Mouse (Mus musculus) heart, embryonic 12.5 days (tissue): ENCODE data around the gene Loxl1. TPM values are rescaled to one million over a fixed set of nuclear protein-coding genes. Genes with fewer than 3 reads are reported as not detected.
A peak's percentile ranks its signal among the peaks of the same experiment; 100 is the strongest.
"Not testable (repeated sequence)": the region's sequence is repeated elsewhere in the genome, so short reads cannot be mapped to it uniquely, and the experiment has no call there.

Experiments
- ATAC-seq: fragments of 200-750 bp; cut with Nextera tagmentation; 2 replicates; pipeline ENCODE4 v1.8.0; 2017; ENCODE audit warnings: moderate TSS enrichment, moderate library complexity; ENCODE audit not compliant: insufficient number of reproducible peaks, low FRiP score
- H3K27ac ChIP-seq: fragments of 300-500 bp; sonication (generic); 2 replicates; pipeline ENCODE4 v1.5.1; 2016; ENCODE audit warnings: mild to moderate bottlenecking, moderate library complexity; ENCODE audit not compliant: poor library complexity, severe bottlenecking
- H3K27me3 ChIP-seq: fragments of 300-500 bp; sonication (generic); replicated peaks from 2 replicates; pipeline ENCODE4 v1.6.1; 2016; ENCODE audit warnings: mild to moderate bottlenecking, moderate library complexity
- H3K36me3 ChIP-seq: fragments of 300-500 bp; sonication (generic); 2 replicates; pipeline ENCODE4 v1.6.1; 2016; ENCODE audit warnings: mild to moderate bottlenecking, moderate library complexity
- H3K4me1 ChIP-seq: fragments of 300-500 bp; sonication (generic); replicated peaks from 2 replicates; pipeline ENCODE4 v1.6.1; 2016; ENCODE audit warnings: mild to moderate bottlenecking
- H3K4me2 ChIP-seq: fragments of 300-500 bp; sonication (generic); 2 replicates; pipeline ENCODE4 v1.6.1; 2016; ENCODE audit warnings: mild to moderate bottlenecking, moderate library complexity
- H3K4me3 ChIP-seq: fragments of 300-500 bp; sonication (generic); 2 replicates; pipeline ENCODE4 v1.5.1; 2016; ENCODE audit warnings: mild to moderate bottlenecking
- H3K9ac ChIP-seq: fragments of 300-500 bp; sonication (generic); 2 replicates; pipeline ENCODE4 v1.6.1; 2016; ENCODE audit warnings: mild to moderate bottlenecking, moderate library complexity
- H3K9me3 ChIP-seq: fragments of 300-500 bp; sonication (generic); replicated peaks from 2 replicates; pipeline ENCODE4 v1.6.1; 2016; ENCODE audit warnings: mild to moderate bottlenecking, moderate library complexity
- WGBS: fragments of 180-500 bp; shearing (Covaris S2); methylation state at CpG from one replicate; pipeline ENCODE4 v1.1.7; 2016; 5-methylcytosine and 5-hydroxymethylcytosine counted together
- polyA plus RNA-seq: library from polyadenylated mRNA; unstranded; fragments of >200 nt; fragmentation: Nextera tagmentation; extraction: Ambion mirVana; gene quantifications from 2 replicates; pipeline ENCODE4 v1.2.1, GENCODE M21; 2016

Loxl1 gene
- polyA plus RNA-seq, 1 experiment from 2014 or later, result 62.4 TPM

DNA sequence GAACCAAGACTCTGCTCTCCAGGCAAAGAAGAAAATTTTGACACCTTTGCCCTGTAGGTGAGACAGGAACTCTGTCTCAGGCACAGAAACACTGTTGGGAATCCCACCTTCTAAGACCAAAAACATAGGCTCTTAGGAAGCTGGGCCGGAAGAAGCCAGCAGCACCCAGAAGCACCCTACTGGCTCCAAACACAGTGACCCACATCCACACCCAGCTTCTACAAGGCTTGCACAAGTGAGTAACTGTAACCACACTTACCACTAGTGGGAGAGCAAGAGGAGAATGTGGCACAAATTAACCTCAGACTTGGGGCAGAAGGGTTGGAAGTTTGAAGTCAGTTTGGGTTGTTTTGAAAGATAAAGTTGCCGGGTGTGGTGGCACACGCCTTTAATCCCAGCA, 37.2 kb downstream of the Loxl1 start:
- H3K4me3 ChIP-seq, result no peak overlapping the region
- no peaks in the 10 kb centered on the region for H3K27me3 ChIP-seq
- peak overlapping the region; percentile 78 for H3K27ac ChIP-seq
- peaks cover 32% of the 10 kb centered on the region for H3K4me1 ChIP-seq
- 73% methylated on average over 3 of the region's 3 CpGs for whole genome bisulfite sequencing
- ATAC-seq, result no peak
- H3K9me3 ChIP-seq, result no peaks in the 10 kb centered on the region
- H3K36me3 ChIP-seq, result no peaks in the 10 kb centered on the region
- no peak overlapping the region for H3K9ac ChIP-seq
- peak overlapping the region; percentile 43 for H3K4me2 ChIP-seq

DNA sequence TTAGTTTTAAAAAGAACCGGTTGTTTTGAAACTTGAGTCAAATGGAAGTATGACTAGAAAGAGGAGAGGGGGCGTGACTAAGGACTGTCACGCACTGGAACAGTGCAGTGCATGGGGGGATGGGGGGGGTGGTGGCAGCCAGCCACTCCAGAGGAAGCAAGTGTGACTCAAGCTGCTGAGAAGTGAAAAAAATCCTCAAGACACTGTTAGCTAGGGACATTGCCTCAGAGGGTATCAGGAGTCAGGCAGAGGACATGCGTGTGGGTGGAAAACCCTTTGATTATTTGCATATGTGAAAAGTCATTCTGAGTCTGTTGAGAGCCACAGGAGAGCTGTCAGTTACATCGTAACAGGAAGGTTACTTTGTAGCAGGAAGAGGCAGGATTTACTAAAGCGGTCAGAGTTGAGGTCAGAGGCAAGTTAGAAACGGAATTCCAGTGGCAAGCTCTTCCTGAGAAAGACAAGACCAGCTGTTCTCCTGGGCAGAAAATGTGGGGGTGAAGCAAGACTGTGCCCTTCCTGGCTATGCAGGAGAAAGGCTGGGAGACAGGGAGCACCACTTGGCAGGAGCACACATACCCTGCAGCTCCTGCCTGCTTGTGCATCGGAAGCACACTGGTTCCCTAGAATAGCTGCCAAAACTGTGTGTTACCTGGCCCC, 37.7 kb downstream of the Loxl1 start:
- H3K9ac ChIP-seq, result no peak overlapping the region

DNA sequence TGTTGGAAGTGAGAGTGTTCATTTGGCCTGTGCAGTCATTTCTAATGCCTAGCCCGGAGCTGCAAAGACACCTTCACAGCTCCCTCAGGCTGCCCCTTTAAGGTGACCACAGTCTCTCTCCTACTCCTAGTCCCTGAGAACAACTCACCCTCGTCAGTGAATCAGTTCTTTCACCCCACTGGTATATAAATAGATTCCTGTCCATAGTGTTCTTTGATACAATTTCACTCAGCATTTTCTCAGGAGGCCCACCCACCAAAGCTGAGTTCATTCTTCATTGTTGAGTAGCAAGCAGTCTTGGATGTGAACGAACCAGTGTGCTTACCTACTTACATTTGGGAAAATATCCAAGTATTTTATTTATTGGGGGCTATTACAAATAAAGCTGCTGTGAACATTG, 38.4 kb downstream of the Loxl1 start:
- no peak overlapping the region for H3K9ac ChIP-seq
- no peak overlapping the region for H3K4me3 ChIP-seq
- peak overlapping the region; percentile 78 for H3K27ac ChIP-seq
- 37% methylated on average over 3 of the region's 3 CpGs for WGBS
- H3K36me3 ChIP-seq, result no peaks in the 10 kb centered on the region
- H3K9me3 ChIP-seq, result no peaks in the 10 kb centered on the region
- no peak for ATAC-seq
- no peaks in the 10 kb centered on the region for H3K27me3 ChIP-seq
- peaks cover 26% of the 10 kb centered on the region for H3K4me1 ChIP-seq
- no peak overlapping the region for H3K4me2 ChIP-seq

More for the DNA sequence above, 37.7 kb downstream of the Loxl1 start:
- peak; percentile 81 for ATAC-seq
- Histone ChIP-seq H3K27ac (peak overlapping the region; percentile 78), H3K4me1 (peaks cover 30% of the 10 kb centered on the region), H3K9me3 (no peaks in the 10 kb centered on the region), H3K4me3 (0 out of 2 replicates have a peak overlapping the region, but pooled peaks have one; percentile 2), H3K36me3 (no peaks in the 10 kb centered on the region), H3K4me2 (peak overlapping the region; percentile 43), H3K27me3 (no peaks in the 10 kb centered on the region)
- WGBS, result 15% methylated on average over 8 of the region's 8 CpGs

DNA sequence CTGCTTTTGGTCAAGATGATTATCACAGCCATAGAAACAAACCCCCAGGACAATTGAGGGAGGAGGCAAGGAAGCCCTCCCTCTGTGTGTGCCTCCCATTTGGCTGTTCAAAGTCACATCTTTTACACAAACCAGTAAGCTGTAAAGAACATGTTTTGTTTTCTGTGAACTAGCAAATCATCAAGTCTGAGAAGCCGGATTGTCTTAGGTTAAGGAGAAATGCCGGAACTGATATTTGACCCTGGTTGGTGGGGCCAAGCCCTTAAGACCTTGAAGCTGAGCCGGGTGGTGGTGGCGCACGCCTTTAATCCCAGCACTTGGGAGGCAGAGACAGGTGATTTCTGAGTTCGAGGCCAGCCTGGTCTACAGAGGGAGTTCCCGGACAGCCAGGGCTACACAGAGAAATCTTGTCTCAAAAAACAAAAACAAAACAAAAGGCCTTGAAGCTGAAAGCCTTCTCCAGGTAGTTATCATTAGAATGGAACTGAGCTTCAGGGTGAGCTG, 38.8 kb downstream of the Loxl1 start:
- H3K4me3 ChIP-seq, result no peak overlapping the region
- peak overlapping the region; percentile 78; the same call in 1 of the 2 replicates for H3K27ac ChIP-seq
- WGBS, result 78% methylated on average over 7 of the region's 7 CpGs
- H3K4me2 ChIP-seq, result no peak overlapping the region
- no peaks in the 10 kb centered on the region for H3K9me3 ChIP-seq
- H3K36me3 ChIP-seq, result no peaks in the 10 kb centered on the region
- no peaks in the 10 kb centered on the region for H3K27me3 ChIP-seq
- peaks cover 23% of the 10 kb centered on the region for H3K4me1 ChIP-seq
- H3K9ac ChIP-seq, result no peak overlapping the region
- ATAC-seq, result no peak

DNA sequence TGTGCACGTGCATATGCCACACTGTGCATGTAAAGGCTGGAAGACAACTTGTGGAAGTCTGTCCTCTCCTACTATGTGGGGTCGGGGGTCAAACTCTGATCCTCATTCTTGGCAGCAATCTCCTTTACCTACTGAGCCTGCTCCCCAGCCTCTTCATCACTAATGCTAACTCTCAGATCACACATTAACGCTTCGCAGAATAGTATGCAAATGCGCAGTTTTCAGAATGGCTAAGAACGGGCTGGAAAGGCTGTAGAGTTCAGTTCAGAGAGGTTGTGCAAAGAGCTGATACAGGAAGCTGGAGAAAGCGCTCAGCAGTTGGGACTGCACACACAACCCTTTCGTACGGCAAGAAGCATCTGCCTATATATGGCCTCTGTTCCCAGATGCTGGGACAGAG, 40.1 kb downstream of the Loxl1 start:
- Histone ChIP-seq H3K4me2 (no peak overlapping the region), H3K27me3 (no peaks in the 10 kb centered on the region), H3K9me3 (no peaks in the 10 kb centered on the region), H3K27ac (no peak overlapping the region), H3K36me3 (no peaks in the 10 kb centered on the region), H3K9ac (no peak overlapping the region), H3K4me1 (peaks cover 23% of the 10 kb centered on the region), H3K4me3 (no peak overlapping the region)
- ATAC-seq, result no peak
- WGBS, result 72% methylated on average over 9 of the region's 9 CpGs

DNA sequence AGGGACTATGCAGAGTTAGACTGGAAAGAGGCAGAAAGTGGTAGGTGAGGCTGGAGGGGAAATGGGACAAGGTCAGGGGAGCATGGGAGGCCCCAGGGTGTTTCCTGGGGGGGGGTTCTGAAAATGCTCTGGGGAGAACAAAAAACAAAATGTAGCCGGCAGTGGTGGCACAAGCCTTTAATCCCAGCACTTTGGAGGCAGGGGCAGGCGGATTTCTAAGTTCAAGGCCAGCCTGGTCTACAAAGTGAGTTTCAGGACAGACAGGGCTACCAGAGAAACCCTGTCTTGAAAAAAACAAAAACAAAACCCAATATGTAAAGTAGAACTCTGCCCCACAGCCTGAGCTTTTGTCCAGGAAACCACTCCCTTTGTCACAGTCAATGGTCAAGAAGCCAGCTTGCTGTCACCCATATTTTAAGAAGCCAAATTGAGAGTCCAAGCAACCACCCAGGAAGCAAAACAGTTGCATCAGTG, 40.9 kb downstream of the Loxl1 start:
- Histone ChIP-seq H3K4me1 (peaks cover 25% of the 10 kb centered on the region), H3K4me3 (no peak overlapping the region), H3K27me3 (no peaks in the 10 kb centered on the region), H3K4me2 (no peak overlapping the region), H3K36me3 (no peaks in the 10 kb centered on the region), H3K9ac (no peak overlapping the region), H3K27ac (no peak overlapping the region), H3K9me3 (no peaks in the 10 kb centered on the region)
- no peak for ATAC-seq
- 74% methylated on average over 2 of the region's 2 CpGs for WGBS

DNA sequence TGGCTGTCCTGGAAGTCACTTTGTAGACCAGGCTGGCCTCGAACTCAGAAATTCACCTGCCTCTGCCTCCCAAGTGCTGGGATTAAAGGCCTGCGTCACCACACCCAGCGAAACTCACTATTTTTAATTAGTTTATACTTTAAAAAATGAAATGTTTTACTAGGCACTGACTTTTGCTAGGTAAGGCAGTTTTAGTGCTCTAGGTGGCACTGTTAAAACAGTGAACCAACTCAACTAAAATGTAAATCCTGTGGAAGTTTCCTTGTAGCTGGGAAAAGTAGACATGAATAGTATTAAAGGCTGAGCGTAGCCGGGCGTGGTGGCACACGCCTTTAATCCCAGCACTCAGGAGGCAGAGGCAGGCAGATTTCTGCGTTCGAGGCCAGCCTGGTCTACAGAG, 41.4 kb downstream of the Loxl1 start:
- H3K27ac ChIP-seq, H3K9ac ChIP-seq, H3K9me3 ChIP-seq, H3K36me3 ChIP-seq, H3K4me2 ChIP-seq, H3K27me3 ChIP-seq, ATAC-seq, H3K4me3 ChIP-seq: not testable (repeated sequence)
- 86% methylated on average over 9 of the region's 9 CpGs for WGBS
- peaks cover 31% of the 10 kb centered on the region for H3K4me1 ChIP-seq

DNA sequence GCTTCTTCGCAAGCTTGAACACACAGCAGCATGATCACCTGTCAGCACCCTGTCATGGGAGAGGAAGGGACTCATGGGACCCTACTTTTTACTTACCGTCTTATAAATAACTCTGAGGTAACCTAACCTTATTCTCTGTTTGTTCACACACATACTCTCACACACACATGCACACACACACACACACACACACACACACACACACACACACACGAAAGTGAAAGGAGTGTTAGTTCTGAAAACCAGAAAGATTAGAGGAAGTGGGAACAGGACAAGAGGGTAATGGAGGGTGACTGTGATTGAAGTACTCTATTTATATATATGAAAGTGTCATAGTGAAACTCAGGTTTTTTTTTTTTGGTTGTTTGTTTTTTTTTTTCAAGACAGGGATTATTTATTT, 41.9 kb downstream of the Loxl1 start:
- Histone ChIP-seq H3K4me2 (no peak overlapping the region), H3K9me3 (no peaks in the 10 kb centered on the region), H3K36me3 (no peaks in the 10 kb centered on the region), H3K4me3 (no peak overlapping the region), H3K9ac (no peak overlapping the region), H3K4me1 (peaks cover 34% of the 10 kb centered on the region), H3K27ac (no peak overlapping the region), H3K27me3 (no peaks in the 10 kb centered on the region)
- WGBS, result 64% methylated on average over 3 of the region's 3 CpGs
- no peak for ATAC-seq

DNA sequence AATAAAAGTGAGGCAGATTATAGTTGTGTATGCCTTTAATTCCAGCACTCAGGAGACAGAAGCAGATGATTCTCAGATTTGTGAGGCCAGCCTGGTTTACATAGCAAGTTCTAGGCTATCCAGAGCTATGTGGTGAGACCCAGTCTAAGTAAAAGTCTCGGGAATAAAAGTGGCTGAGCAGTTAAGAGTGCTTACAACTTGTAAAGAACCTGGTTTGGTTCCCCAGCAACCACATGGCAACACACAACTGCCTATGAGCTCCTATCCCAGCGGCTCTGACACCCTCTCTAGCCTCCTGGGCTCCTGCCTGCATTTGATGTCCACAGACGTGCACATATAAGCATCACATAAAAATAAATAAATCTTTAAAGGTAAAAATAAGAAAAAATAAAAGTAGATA, 42.9 kb downstream of the Loxl1 start:
- H3K36me3 ChIP-seq, result no peaks in the 10 kb centered on the region
- no peak overlapping the region for H3K4me2 ChIP-seq
- H3K4me3 ChIP-seq, result no peak overlapping the region
- no peaks in the 10 kb centered on the region for H3K27me3 ChIP-seq
- no peak overlapping the region for H3K27ac ChIP-seq
- ATAC-seq, result no peak
- peaks cover 25% of the 10 kb centered on the region for H3K4me1 ChIP-seq
- WGBS, result 55% methylated on average over 3 of the region's 3 CpGs
- H3K9ac ChIP-seq, result no peak overlapping the region
- H3K9me3 ChIP-seq, result no peaks in the 10 kb centered on the region

DNA sequence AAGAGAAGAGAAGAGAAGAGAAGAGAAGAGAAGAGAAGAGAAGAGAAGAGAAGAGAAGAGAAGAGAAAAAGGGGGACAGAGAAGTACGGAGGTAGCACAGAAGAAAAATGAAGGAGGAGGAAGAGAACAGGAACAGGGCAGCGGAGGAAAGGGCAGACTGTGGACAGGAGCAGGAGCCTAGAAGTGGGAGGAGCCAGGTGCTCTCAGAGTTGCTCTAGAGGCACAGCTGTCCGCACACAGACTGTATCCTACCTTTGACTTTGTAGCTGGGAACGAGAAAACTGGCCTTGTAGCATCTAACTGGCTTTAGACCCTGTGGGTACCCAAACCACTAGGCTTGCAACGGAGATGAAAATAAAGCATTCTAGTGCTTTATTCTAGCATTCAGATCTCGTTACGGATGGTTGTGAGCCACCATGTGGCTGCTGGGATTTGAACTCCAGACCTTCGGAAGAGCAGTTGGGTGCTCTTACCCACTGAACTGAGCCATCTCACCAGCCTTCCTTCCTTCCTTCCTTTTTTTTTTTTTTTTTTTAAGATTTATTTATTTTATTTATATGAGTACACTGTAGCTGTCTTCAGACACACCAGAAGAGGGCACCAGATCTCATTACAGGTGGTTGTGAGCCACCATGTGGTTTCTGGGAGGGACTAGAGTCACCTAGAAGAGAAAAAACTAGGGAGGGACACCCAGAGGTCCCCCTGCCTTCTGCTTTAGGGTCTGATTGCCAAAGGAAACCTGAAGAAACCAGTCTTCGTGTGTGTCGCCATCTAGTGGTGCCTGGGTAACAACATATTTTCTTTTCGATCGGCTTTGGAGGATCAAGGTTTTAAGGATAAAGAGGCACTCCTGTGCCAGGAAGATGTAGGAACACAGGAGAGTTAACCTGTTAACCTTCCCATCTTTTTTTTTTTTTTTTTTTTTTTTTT, 44.3 kb downstream of the Loxl1 start:
- Histone ChIP-seq H3K4me1 (peaks cover 11% of the 10 kb centered on the region), H3K27ac (no peak overlapping the region)
- no peak; the same call in 1 of the 2 replicates for ATAC-seq

DNA sequence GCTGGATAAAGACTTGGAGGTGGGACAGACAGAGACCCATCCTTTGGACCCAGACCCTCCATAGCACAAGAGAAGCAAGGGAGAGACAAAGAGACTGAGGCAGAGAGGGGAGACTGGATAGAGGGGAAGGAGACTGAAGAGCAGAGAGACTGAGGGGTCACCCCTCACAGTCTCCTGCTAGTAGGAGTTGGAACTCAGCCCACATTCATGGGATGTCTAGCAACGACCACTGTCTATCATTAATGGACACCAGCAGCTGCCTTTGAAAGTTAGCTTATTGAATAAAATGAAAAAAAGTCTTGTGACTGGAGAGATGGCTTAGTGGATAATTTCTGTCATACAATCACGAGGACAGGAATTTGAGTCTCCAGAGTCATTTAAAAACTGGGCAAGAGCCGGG, 45.9 kb downstream of the Loxl1 start:
- H3K4me3 ChIP-seq, result no peak overlapping the region
- H3K9ac ChIP-seq, result no peak overlapping the region
- H3K27me3 ChIP-seq, result no peaks in the 10 kb centered on the region
- no peaks in the 10 kb centered on the region for H3K9me3 ChIP-seq
- H3K27ac ChIP-seq, result peak overlapping the region; percentile 77
- H3K4me2 ChIP-seq, result no peak overlapping the region
- 0 out of 2 replicates have a peak, but pooled peaks have one; percentile 25 for ATAC-seq
- peaks cover 9% of the 10 kb centered on the region for H3K36me3 ChIP-seq
- WGBS, result 61% methylated on average over 3 of the region's 3 CpGs
- peaks cover 11% of the 10 kb centered on the region for H3K4me1 ChIP-seq

More for the DNA sequence above, 44.3 kb downstream of the Loxl1 start:
- Histone ChIP-seq H3K9me3 (no peaks in the 10 kb centered on the region), H3K9ac (no peak overlapping the region), H3K4me2 (no peak overlapping the region), H3K4me3 (no peak overlapping the region), H3K27me3 (no peaks in the 10 kb centered on the region), H3K36me3 (no peaks in the 10 kb centered on the region)
- 53% methylated on average over 12 of the region's 12 CpGs for WGBS
